Mouse (Mus musculus): ENCODE results near the gene Gm7534. TPM values are rescaled to one million over a fixed set of nuclear protein-coding genes. Genes with fewer than 3 reads are reported as not detected.

Gm7534 gene
- polyA plus RNA-seq (2014; fragmentation: Nextera tagmentation; extraction: Ambion mirVana), result not detected in 2 replicates

DNA sequence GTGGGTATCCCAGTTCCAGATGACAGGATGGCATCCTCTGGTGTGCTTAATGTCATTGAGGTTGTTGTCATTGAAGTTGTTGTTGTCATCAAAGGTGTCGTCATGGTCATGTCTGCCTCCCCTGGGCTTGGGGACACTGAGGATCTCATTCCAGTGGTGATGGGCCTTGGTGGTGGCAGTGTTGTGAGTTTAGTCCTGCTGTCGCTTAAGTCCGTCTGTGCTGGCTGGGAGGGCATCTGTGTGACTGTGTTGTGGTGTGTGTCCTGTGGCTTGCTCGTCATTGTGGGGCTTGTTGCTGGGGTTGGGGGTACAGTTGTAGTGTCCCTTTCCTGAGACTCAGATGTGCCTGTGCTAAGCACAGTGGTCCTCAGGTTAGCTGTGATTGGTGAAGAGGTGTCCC is at the start of gene Gm7534:
Gene Gm7534 (minus strand): TSS at position 101 of the 400 bp plus-strand sequence.
- H3K27me3 ChIP-seq (replicated peaks; ENCODE audit: control insufficient read depth, insufficient read depth, low read length), result no peaks in the 10 kb centered on the region
- 92% methylated on average over 4 of the region's 4 CpGs for WGBS
- no peaks in the 10 kb centered on the region for H3K4me1 ChIP-seq (ENCODE audit: control insufficient read depth, insufficient read depth, low read length)
- DNase-seq (ENCODE audit: low spot score) (no peak), ATAC-seq (no peak)
- no peak within 1 kb of the TSS for H3K27ac ChIP-seq (ENCODE audit: low read depth, low read length)
- H3K4me2 ChIP-seq (ENCODE audit: low read length), result no peak within 1 kb of the TSS
- H3K9ac ChIP-seq (ENCODE audit: low read length), result no peak within 1 kb of the TSS
- H3K36me3 ChIP-seq (ENCODE audit: control insufficient read depth, insufficient read depth, low read length), result no peaks in the 10 kb centered on the region
- no peaks in the 10 kb centered on the region for H3K9me3 ChIP-seq (replicated peaks; ENCODE audit: control insufficient read depth, low read length)
- no peak within 1 kb of the TSS for H3K4me3 ChIP-seq (ENCODE audit: low read depth, low read length)

GRCm38 (mm10) chr4:134252131-134252910 is 49.5 kb upstream of the Gm7534 start:
- DNase-seq (ENCODE audit: low spot score), result peak; percentile 54
- Histone ChIP-seq H3K4me3 (ENCODE audit: low read depth, low read length) (peak overlapping the region; percentile 46), H3K9me3 (replicated peaks; ENCODE audit: control insufficient read depth, low read length) (no peaks in the 10 kb centered on the region), H3K27me3 (replicated peaks; ENCODE audit: control insufficient read depth, insufficient read depth, low read length) (peaks cover 70% of the 10 kb centered on the region), H3K4me2 (ENCODE audit: low read length) (peak overlapping the region; percentile 75), H3K4me1 (ENCODE audit: control insufficient read depth, insufficient read depth, low read length) (peaks cover 10% of the 10 kb centered on the region), H3K27ac (ENCODE audit: low read depth, low read length) (no peak overlapping the region), H3K36me3 (ENCODE audit: control insufficient read depth, insufficient read depth, low read length) (no peaks in the 10 kb centered on the region), H3K9ac (ENCODE audit: low read length) (peak overlapping the region; percentile 67)
- 5% methylated on average over 22 of the region's 22 CpGs for WGBS
- ATAC-seq, result no peak

DNA sequence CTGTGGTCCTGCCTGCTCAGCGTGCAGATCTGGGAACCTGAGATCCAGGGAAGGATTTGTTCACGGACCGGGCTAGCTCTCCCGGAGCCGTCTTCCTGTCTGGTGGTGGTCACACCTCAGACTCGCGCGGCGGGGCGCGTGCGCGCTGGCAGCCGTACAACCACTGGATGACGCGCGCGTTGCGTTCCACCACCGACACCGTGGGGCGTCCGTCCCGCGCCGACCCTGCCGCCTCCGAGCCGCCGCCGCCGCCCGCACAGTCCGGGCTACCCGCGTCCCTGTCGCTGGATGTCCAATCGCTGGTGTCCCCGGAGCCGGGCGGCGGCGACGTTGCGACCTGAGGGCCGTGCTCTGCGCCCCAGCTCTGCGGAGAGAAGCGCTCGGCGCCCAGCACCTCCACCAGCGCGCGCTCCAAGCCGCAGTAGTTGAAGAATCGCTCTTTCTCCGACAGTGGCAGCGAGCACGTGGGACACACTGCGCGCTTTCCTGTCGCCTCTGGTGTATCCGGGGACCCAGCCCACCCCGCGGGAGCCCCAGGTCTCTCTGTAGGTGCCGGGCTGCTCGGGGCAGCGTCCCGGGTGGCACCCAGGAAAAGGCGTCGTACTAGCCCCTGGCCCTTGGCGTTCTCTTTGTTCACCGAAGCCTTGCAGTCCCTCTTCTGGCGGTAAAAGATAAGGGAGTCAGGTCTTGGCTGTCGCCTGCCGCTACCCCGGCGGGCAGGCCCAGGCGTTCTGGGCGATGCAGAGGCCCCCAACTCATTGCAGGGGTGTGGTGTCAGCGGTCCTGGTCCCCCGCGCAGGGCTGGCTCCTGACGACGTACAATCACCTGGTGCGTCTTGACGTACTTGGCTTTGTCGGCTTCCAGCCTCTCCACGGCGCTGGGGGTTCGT is 48.7 kb upstream of the Gm7534 start:
- H3K36me3 ChIP-seq (ENCODE audit: control insufficient read depth, insufficient read depth, low read length), result no peaks in the 10 kb centered on the region
- H3K4me2 ChIP-seq (ENCODE audit: low read length), result peak overlapping the region; percentile 75
- peak; percentile 45 for ATAC-seq
- WGBS, result under 1% methylated on average over 67 of the region's 91 CpGs
- peak; percentile 61 for DNase-seq (ENCODE audit: low spot score)
- H3K9me3 ChIP-seq (replicated peaks; ENCODE audit: control insufficient read depth, low read length), result no peaks in the 10 kb centered on the region
- peaks cover 70% of the 10 kb centered on the region for H3K27me3 ChIP-seq (replicated peaks; ENCODE audit: control insufficient read depth, insufficient read depth, low read length)
- peak overlapping the region; percentile 46 for H3K4me3 ChIP-seq (ENCODE audit: low read depth, low read length)
- H3K4me1 ChIP-seq (ENCODE audit: control insufficient read depth, insufficient read depth, low read length), result peaks cover 10% of the 10 kb centered on the region
- H3K27ac ChIP-seq (ENCODE audit: low read depth, low read length), result no peak overlapping the region; the same call in 1 of the 2 replicates
- peak overlapping the region; percentile 67 for H3K9ac ChIP-seq (ENCODE audit: low read length)

GRCm38 (mm10) chr4:134250930-134251240 is 48.1 kb upstream of the Gm7534 start:
- H3K27ac ChIP-seq (ENCODE audit: low read depth, low read length), result no peak overlapping the region
- H3K27me3 ChIP-seq (replicated peaks; ENCODE audit: control insufficient read depth, insufficient read depth, low read length), result peaks cover 70% of the 10 kb centered on the region
- H3K4me3 ChIP-seq (ENCODE audit: low read depth, low read length), result peak overlapping the region; percentile 46
- peaks cover 13% of the 10 kb centered on the region for H3K4me1 ChIP-seq (ENCODE audit: control insufficient read depth, insufficient read depth, low read length)
- no peak for DNase-seq (ENCODE audit: low spot score)
- H3K36me3 ChIP-seq (ENCODE audit: control insufficient read depth, insufficient read depth, low read length), result no peaks in the 10 kb centered on the region
- WGBS, result 7% methylated on average over 10 of the region's 10 CpGs
- no peak for ATAC-seq
- H3K4me2 ChIP-seq (ENCODE audit: low read length), result peak overlapping the region; percentile 75
- peak overlapping the region; percentile 67 for H3K9ac ChIP-seq (ENCODE audit: low read length)
- no peaks in the 10 kb centered on the region for H3K9me3 ChIP-seq (replicated peaks; ENCODE audit: control insufficient read depth, low read length)

- Histone ChIP-seq H3K4me1 (ENCODE audit: control insufficient read depth, insufficient read depth, low read length) (peaks cover 15% of the 10 kb centered on the region), H3K27ac (ENCODE audit: low read depth, low read length) (no peak overlapping the region), H3K9ac (ENCODE audit: low read length) (peak overlapping the region; percentile 67), H3K36me3 (ENCODE audit: control insufficient read depth, insufficient read depth, low read length) (no peaks in the 10 kb centered on the region), H3K4me3 (ENCODE audit: low read depth, low read length) (peak overlapping the region; percentile 46), H3K9me3 (replicated peaks; ENCODE audit: control insufficient read depth, low read length) (no peaks in the 10 kb centered on the region), H3K4me2 (ENCODE audit: low read length) (peak overlapping the region; percentile 75), H3K27me3 (replicated peaks; ENCODE audit: control insufficient read depth, insufficient read depth, low read length) (peaks cover 68% of the 10 kb centered on the region)
- no peak for DNase-seq (ENCODE audit: low spot score)
- ATAC-seq, result no peak
- 5% methylated on average over 27 of the region's 27 CpGs for WGBS
Observed at GRCm38 (mm10) chr4:134250116-134250929, 47.5 kb upstream of the Gm7534 start.

DNA sequence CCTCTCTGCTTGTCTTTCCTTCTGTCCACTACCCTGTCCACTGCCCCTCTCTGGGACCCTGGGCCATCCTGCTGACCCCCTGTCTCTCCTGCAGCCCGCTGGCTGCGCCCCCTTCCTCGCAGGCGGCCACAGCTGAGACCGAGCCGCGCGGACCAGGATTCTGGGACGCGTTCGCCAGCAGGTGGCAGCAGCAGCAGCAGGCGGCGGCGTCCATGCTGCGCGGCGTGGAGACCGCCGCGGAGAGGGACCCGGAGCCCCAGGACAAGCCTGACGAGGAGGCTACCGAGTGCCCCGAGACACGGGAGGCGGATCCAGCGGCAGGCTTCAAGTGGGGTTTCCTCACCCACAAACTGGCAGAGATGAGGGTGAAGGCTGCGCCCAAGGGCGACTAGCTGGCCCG is 46.8 kb upstream of the Gm7534 start:
- Histone ChIP-seq H3K4me2 (ENCODE audit: low read length) (peak overlapping the region; percentile 75), H3K27me3 (replicated peaks; ENCODE audit: control insufficient read depth, insufficient read depth, low read length) (peaks cover 62% of the 10 kb centered on the region), H3K27ac (ENCODE audit: low read depth, low read length) (no peak overlapping the region), H3K4me3 (ENCODE audit: low read depth, low read length) (peak overlapping the region; percentile 28), H3K36me3 (ENCODE audit: control insufficient read depth, insufficient read depth, low read length) (no peaks in the 10 kb centered on the region), H3K9ac (ENCODE audit: low read length) (peak overlapping the region; percentile 37; the same call in 1 of the 2 replicates), H3K4me1 (ENCODE audit: control insufficient read depth, insufficient read depth, low read length) (peaks cover 19% of the 10 kb centered on the region), H3K9me3 (replicated peaks; ENCODE audit: control insufficient read depth, low read length) (no peaks in the 10 kb centered on the region)
- DNase-seq (ENCODE audit: low spot score), result peak; percentile 75
- WGBS, result under 1% methylated on average over 30 of the region's 30 CpGs
- ATAC-seq, result peak; percentile 62

DNA sequence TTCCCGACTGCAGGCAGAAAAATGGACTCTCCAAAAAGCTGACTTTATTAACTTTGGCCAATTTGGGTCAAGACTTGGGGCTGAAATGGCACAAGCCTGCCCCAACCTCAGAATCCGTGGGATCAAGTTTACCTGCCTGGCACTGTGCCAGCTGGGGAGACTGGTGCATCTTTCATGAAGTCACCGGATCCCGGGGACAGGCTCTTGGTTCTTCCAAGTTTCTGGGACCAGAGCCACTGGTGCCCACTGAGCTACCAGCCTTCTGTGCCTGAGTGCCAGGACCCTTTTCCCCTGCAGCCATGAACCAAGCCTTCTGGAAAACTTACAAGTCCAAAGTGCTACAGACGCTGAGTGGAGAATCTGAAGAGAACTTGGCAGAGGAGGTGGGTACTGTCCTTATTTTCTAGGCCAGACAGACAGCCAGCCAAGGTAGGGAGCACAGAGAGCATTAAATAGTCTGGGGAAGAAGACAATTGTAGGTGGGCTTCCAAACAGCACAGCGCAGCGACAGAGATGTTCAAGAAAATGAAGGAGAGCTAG is 44.0 kb upstream of the Gm7534 start, which contains the start of gene Gm30191:
Gene Gm30191 (plus strand): TSS at position 217 of the 540 bp plus-strand sequence.
- 71% methylated on average over 7 of the region's 7 CpGs for WGBS
- peaks cover 34% of the 10 kb centered on the region for H3K27me3 ChIP-seq (replicated peaks; ENCODE audit: control insufficient read depth, insufficient read depth, low read length)
- DNase-seq (ENCODE audit: low spot score), result no peak
- peak within 1 kb of the TSS; percentile 84; the same call in 1 of the 2 replicates for H3K9ac ChIP-seq (ENCODE audit: low read length)
- H3K36me3 ChIP-seq (ENCODE audit: control insufficient read depth, insufficient read depth, low read length), result no peaks in the 10 kb centered on the region
- peak within 1 kb of the TSS; percentile 82 for H3K4me3 ChIP-seq (ENCODE audit: low read depth, low read length)
- no peak within 1 kb of the TSS for H3K27ac ChIP-seq (ENCODE audit: low read depth, low read length)
- peaks cover 19% of the 10 kb centered on the region for H3K4me1 ChIP-seq (ENCODE audit: control insufficient read depth, insufficient read depth, low read length)
- no peaks in the 10 kb centered on the region for H3K9me3 ChIP-seq (replicated peaks; ENCODE audit: control insufficient read depth, low read length)
- peak within 1 kb of the TSS; percentile 95 for H3K4me2 ChIP-seq (ENCODE audit: low read length)
- no peak for ATAC-seq

GRCm38 (mm10) chr4:134246256-134246655 is 43.5 kb upstream of the Gm7534 start:
- ATAC-seq (no peak), DNase-seq (ENCODE audit: low spot score) (peak; percentile 51)
- H3K27ac ChIP-seq (ENCODE audit: low read depth, low read length), result no peak overlapping the region
- no peaks in the 10 kb centered on the region for H3K36me3 ChIP-seq (ENCODE audit: control insufficient read depth, insufficient read depth, low read length)
- H3K9me3 ChIP-seq (replicated peaks; ENCODE audit: control insufficient read depth, low read length), result no peaks in the 10 kb centered on the region
- no peak overlapping the region for H3K4me2 ChIP-seq (ENCODE audit: low read length)
- H3K27me3 ChIP-seq (replicated peaks; ENCODE audit: control insufficient read depth, insufficient read depth, low read length), result peaks cover 29% of the 10 kb centered on the region
- 33% methylated on average over 4 of the region's 4 CpGs for WGBS
- no peak overlapping the region for H3K4me3 ChIP-seq (ENCODE audit: low read depth, low read length)
- no peak overlapping the region for H3K9ac ChIP-seq (ENCODE audit: low read length)
- H3K4me1 ChIP-seq (ENCODE audit: control insufficient read depth, insufficient read depth, low read length), result peaks cover 18% of the 10 kb centered on the region
